Mouse (Mus musculus) testis, adult 2 months (tissue): ENCODE measurements at regions not wholly inside any gene's neighbourhood (a gene's known extent, or its start where the extent isn't known, plus 50 kb on each side); places are given as distances from the start of the nearest gene placed in this dataset.

ENCODE experiments used
- CTCF ChIP-seq: fragments of 200-500 bp; IDR thresholded peaks from 2 replicates; pipeline ENCODE4 v1.5.1; 2012; ENCODE audit warnings: low read depth, mild to moderate bottlenecking, inconsistent platforms, low read length, moderate library complexity; ENCODE audit not compliant: control insufficient read depth, insufficient read depth, insufficient replicate concordance
- POLR2A ChIP-seq: fragments of 200-500 bp; IDR thresholded peaks from 2 replicates; pipeline ENCODE4 v1.6.1; 2012; ENCODE audit warnings: low read depth, mild to moderate bottlenecking, inconsistent platforms, low read length, moderate library complexity; ENCODE audit not compliant: control insufficient read depth

DNA sequence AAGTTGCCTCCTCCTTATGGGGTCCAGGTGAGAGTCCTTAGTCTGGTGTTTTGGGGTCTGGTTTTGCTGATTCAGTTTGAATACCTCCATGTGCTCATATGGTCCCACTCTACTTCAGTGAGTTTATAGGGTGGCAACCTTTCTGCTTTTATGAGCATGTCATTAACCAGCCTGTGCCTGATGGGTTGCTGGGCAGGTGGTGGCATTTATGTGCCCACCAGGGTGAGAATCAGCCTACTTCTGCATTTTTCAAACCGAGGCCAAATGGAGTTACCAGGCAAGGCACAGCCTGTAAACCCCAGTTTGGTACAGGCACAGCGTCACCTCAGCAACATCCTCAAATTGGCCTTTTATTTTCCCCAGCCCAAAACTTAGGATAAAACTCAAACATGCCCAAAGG lies 92.6 kb upstream of the Rbpj start:
- TF ChIP-seq CTCF (no peak), POLR2A (no peak)
